Mouse (Mus musculus) midbrain, embryonic 13.5 days (tissue): ENCODE results near the gene Tyw1. TPM values are rescaled to one million over a fixed set of nuclear protein-coding genes. Genes with fewer than 3 reads are reported as not detected.

ENCODE experiments used
- ATAC-seq: fragments of 200-750 bp; cut with Nextera tagmentation; 2 replicates; pipeline ENCODE4 v1.8.0; 2017; ENCODE audit warnings: mild to moderate bottlenecking, moderate TSS enrichment, moderate library complexity
- H3K27ac ChIP-seq: fragments of 300-500 bp; sonication (generic); 2 replicates; pipeline ENCODE4 v1.5.1; 2015; ENCODE audit warnings: inconsistent platforms, mild to moderate bottlenecking, moderate library complexity
- H3K27me3 ChIP-seq: fragments of 300-500 bp; sonication (generic); 2 replicates; pipeline ENCODE4 v1.6.1; 2015; ENCODE audit warnings: mild to moderate bottlenecking, inconsistent platforms
- H3K36me3 ChIP-seq: fragments of 300-500 bp; sonication (generic); 2 replicates; pipeline ENCODE4 v1.6.1; 2015; ENCODE audit warnings: mild to moderate bottlenecking, inconsistent platforms
- H3K4me1 ChIP-seq: fragments of 300-500 bp; sonication (generic); replicated peaks from 2 replicates; pipeline ENCODE4 v1.6.1; 2015; ENCODE audit warnings: inconsistent platforms
- H3K4me2 ChIP-seq: fragments of 300-500 bp; sonication (generic); replicated peaks from 2 replicates; pipeline ENCODE4 v1.6.1; 2015; ENCODE audit warnings: moderate library complexity, mild to moderate bottlenecking, inconsistent platforms
- H3K4me3 ChIP-seq: fragments of 300-500 bp; sonication (generic); replicated peaks from 2 replicates; pipeline ENCODE4 v1.5.1; 2015; ENCODE audit warnings: mild to moderate bottlenecking, inconsistent platforms
- H3K9ac ChIP-seq: fragments of 300-500 bp; sonication (generic); replicated peaks from 2 replicates; pipeline ENCODE4 v1.6.1; 2015; ENCODE audit warnings: mild to moderate bottlenecking, inconsistent platforms
- H3K9me3 ChIP-seq: fragments of 300-500 bp; sonication (generic); 2 replicates; pipeline ENCODE4 v1.6.1; 2016; ENCODE audit warnings: mild to moderate bottlenecking, inconsistent platforms
- WGBS: fragments of 180-500 bp; shearing (Covaris S2); methylation state at CpG from one replicate; pipeline ENCODE4 v1.1.7; 2015; 5-methylcytosine and 5-hydroxymethylcytosine counted together
- polyA plus RNA-seq: library from polyadenylated mRNA; unstranded; fragments of >200 nt; fragmentation: Nextera tagmentation; extraction: Ambion mirVana; gene quantifications from 2 replicates; pipeline ENCODE4 v1.2.1, GENCODE M21; 2015

Tyw1 gene
- polyA plus RNA-seq, 1 experiment from 2014 or later = 25.4 TPM

GRCm38 (mm10) chr5:130267316-130267715, 11.9 kb downstream of the Tyw1 start:
- H3K4me3 ChIP-seq = no peak overlapping the region
- H3K4me2 ChIP-seq = no peak overlapping the region
- no peak for ATAC-seq
- H3K27me3 ChIP-seq = no peaks in the 10 kb centered on the region
- peaks cover 81% of the 10 kb centered on the region for H3K36me3 ChIP-seq
- H3K9me3 ChIP-seq = no peaks in the 10 kb centered on the region
- WGBS = 87% methylated on average over 1 of the region's 1 CpGs
- no peak overlapping the region for H3K9ac ChIP-seq
- no peak overlapping the region for H3K27ac ChIP-seq
- no peaks in the 10 kb centered on the region for H3K4me1 ChIP-seq

GRCm38 (mm10) chr5:130268976-130269375, 13.6 kb downstream of the Tyw1 start:
- 85% methylated on average over 11 of the region's 11 CpGs for WGBS
- Histone ChIP-seq H3K4me3 (no peak overlapping the region), H3K9me3 (no peaks in the 10 kb centered on the region), H3K4me2 (no peak overlapping the region), H3K36me3 (peaks cover 81% of the 10 kb centered on the region), H3K27ac (no peak overlapping the region), H3K4me1 (no peaks in the 10 kb centered on the region), H3K27me3 (no peaks in the 10 kb centered on the region), H3K9ac (no peak overlapping the region)
- ATAC-seq = no peak

- H3K27me3 ChIP-seq = no peaks in the 10 kb centered on the region
- no peak overlapping the region for H3K27ac ChIP-seq
- no peak overlapping the region for H3K4me2 ChIP-seq
- H3K4me3 ChIP-seq = no peak overlapping the region
- peaks cover 80% of the 10 kb centered on the region for H3K36me3 ChIP-seq
- no peak overlapping the region for H3K9ac ChIP-seq
- WGBS = 85% methylated on average over 1 of the region's 1 CpGs
- no peaks in the 10 kb centered on the region for H3K4me1 ChIP-seq
- no peaks in the 10 kb centered on the region for H3K9me3 ChIP-seq
- ATAC-seq = no peak
These were observed 16.9 kb downstream of the Tyw1 start for GRCm38 (mm10) chr5:130272344-130272743.

GRCm38 (mm10) chr5:130273046-130273445, 17.6 kb downstream of the Tyw1 start:
- Histone ChIP-seq H3K36me3 (peaks cover 80% of the 10 kb centered on the region), H3K9ac (no peak overlapping the region), H3K9me3 (no peaks in the 10 kb centered on the region), H3K4me1 (no peaks in the 10 kb centered on the region), H3K4me2 (no peak overlapping the region), H3K27me3 (no peaks in the 10 kb centered on the region), H3K27ac (no peak overlapping the region), H3K4me3 (no peak overlapping the region)
- WGBS = 90% methylated on average over 6 of the region's 6 CpGs
- no peak for ATAC-seq

GRCm38 (mm10) chr5:130275509-130275908, 20.1 kb downstream of the Tyw1 start:
- H3K27ac ChIP-seq = no peak overlapping the region
- ATAC-seq = no peak
- no peak overlapping the region for H3K9ac ChIP-seq
- peaks cover 85% of the 10 kb centered on the region for H3K36me3 ChIP-seq
- no peaks in the 10 kb centered on the region for H3K4me1 ChIP-seq
- H3K27me3 ChIP-seq = no peaks in the 10 kb centered on the region
- WGBS = 61% methylated on average over 4 of the region's 4 CpGs
- H3K9me3 ChIP-seq = no peaks in the 10 kb centered on the region
- H3K4me3 ChIP-seq = no peak overlapping the region
- H3K4me2 ChIP-seq = no peak overlapping the region

- Histone ChIP-seq H3K4me3 (no peak overlapping the region), H3K27ac (no peak overlapping the region), H3K4me1 (no peaks in the 10 kb centered on the region), H3K9me3 (no peaks in the 10 kb centered on the region), H3K27me3 (no peaks in the 10 kb centered on the region), H3K36me3 (peaks cover 85% of the 10 kb centered on the region), H3K9ac (no peak overlapping the region), H3K4me2 (no peak overlapping the region)
- WGBS = 88% methylated on average over 7 of the region's 7 CpGs
- no peak for ATAC-seq
These were observed 22.6 kb downstream of the Tyw1 start for GRCm38 (mm10) chr5:130278011-130278472.

- peaks cover 93% of the 10 kb centered on the region for H3K36me3 ChIP-seq
- 97% methylated on average over 9 of the region's 9 CpGs for WGBS
- H3K4me2 ChIP-seq = no peak overlapping the region
- no peak overlapping the region for H3K9ac ChIP-seq
- no peak overlapping the region for H3K27ac ChIP-seq
- H3K27me3 ChIP-seq = no peaks in the 10 kb centered on the region
- no peaks in the 10 kb centered on the region for H3K4me1 ChIP-seq
- no peak for ATAC-seq
- peaks cover 8% of the 10 kb centered on the region; the same call in 1 of the 2 replicates for H3K9me3 ChIP-seq
- H3K4me3 ChIP-seq = no peak overlapping the region
These were observed 27.8 kb downstream of the Tyw1 start for GRCm38 (mm10) chr5:130283079-130283732.

- no peaks in the 10 kb centered on the region for H3K4me1 ChIP-seq
- peaks cover 11% of the 10 kb centered on the region; the same call in 1 of the 2 replicates for H3K9me3 ChIP-seq
- H3K9ac ChIP-seq = no peak overlapping the region
- H3K36me3 ChIP-seq = peaks cover 82% of the 10 kb centered on the region
- H3K27me3 ChIP-seq = no peaks in the 10 kb centered on the region
- H3K4me3 ChIP-seq = no peak overlapping the region
- H3K4me2 ChIP-seq = no peak overlapping the region
- 94% methylated on average over 7 of the region's 7 CpGs for WGBS
- no peak overlapping the region for H3K27ac ChIP-seq
- ATAC-seq = no peak
These were observed 32.7 kb downstream of the Tyw1 start for GRCm38 (mm10) chr5:130288106-130288505.

GRCm38 (mm10) chr5:130290242-130290641, 34.8 kb downstream of the Tyw1 start:
- Histone ChIP-seq H3K4me3 (no peak overlapping the region), H3K9me3 (0 out of 2 replicates have a peak, but pooled peaks cover 4% of the 10 kb centered on the region), H3K27ac (no peak overlapping the region), H3K27me3 (no peaks in the 10 kb centered on the region), H3K4me1 (no peaks in the 10 kb centered on the region), H3K36me3 (peaks cover 68% of the 10 kb centered on the region), H3K9ac (no peak overlapping the region), H3K4me2 (no peak overlapping the region)
- WGBS = 100% methylated on average over 6 of the region's 6 CpGs
- no peak for ATAC-seq

GRCm38 (mm10) chr5:130290775-130291174, 35.4 kb downstream of the Tyw1 start:
- ATAC-seq = no peak
- Histone ChIP-seq H3K27me3 (no peaks in the 10 kb centered on the region), H3K36me3 (peaks cover 63% of the 10 kb centered on the region), H3K9ac (no peak overlapping the region), H3K4me2 (no peak overlapping the region), H3K4me3 (no peak overlapping the region), H3K4me1 (no peaks in the 10 kb centered on the region), H3K9me3 (0 out of 2 replicates have a peak, but pooled peaks cover 4% of the 10 kb centered on the region), H3K27ac (no peak overlapping the region)
- WGBS = 96% methylated on average over 12 of the region's 12 CpGs

GRCm38 (mm10) chr5:130292976-130293375, 37.6 kb downstream of the Tyw1 start:
- ATAC-seq = no peak
- no peaks in the 10 kb centered on the region for H3K27me3 ChIP-seq
- H3K4me2 ChIP-seq = no peak overlapping the region
- no peak overlapping the region for H3K4me3 ChIP-seq
- H3K9me3 ChIP-seq = 0 out of 2 replicates have a peak, but pooled peaks cover 4% of the 10 kb centered on the region
- no peaks in the 10 kb centered on the region for H3K4me1 ChIP-seq
- H3K9ac ChIP-seq = no peak overlapping the region
- no peak overlapping the region for H3K27ac ChIP-seq
- H3K36me3 ChIP-seq = peaks cover 60% of the 10 kb centered on the region
- 90% methylated on average over 4 of the region's 4 CpGs for WGBS

- Histone ChIP-seq H3K36me3 (peaks cover 58% of the 10 kb centered on the region), H3K27ac (no peak overlapping the region), H3K4me2 (no peak overlapping the region), H3K4me3 (no peak overlapping the region), H3K9me3 (0 out of 2 replicates have a peak, but pooled peaks cover 4% of the 10 kb centered on the region), H3K9ac (no peak overlapping the region), H3K4me1 (no peaks in the 10 kb centered on the region), H3K27me3 (no peaks in the 10 kb centered on the region)
- WGBS = 78% methylated on average over 5 of the region's 5 CpGs
- ATAC-seq = no peak
These were observed 38.5 kb downstream of the Tyw1 start for GRCm38 (mm10) chr5:130293941-130294340.

GRCm38 (mm10) chr5:130294598-130294997, 39.2 kb downstream of the Tyw1 start:
- Histone ChIP-seq H3K4me3 (no peak overlapping the region), H3K36me3 (peaks cover 58% of the 10 kb centered on the region), H3K27me3 (no peaks in the 10 kb centered on the region), H3K4me1 (no peaks in the 10 kb centered on the region), H3K4me2 (no peak overlapping the region), H3K9ac (no peak overlapping the region), H3K9me3 (0 out of 2 replicates have a peak, but pooled peaks cover 4% of the 10 kb centered on the region), H3K27ac (no peak overlapping the region)
- WGBS = 77% methylated on average over 6 of the region's 6 CpGs
- ATAC-seq = no peak
